Mouse (Mus musculus) gastrocnemius, postnatal 4 days (tissue): ENCODE measurements around the gene Zfp985. TPM values are rescaled to one million over a fixed set of nuclear protein-coding genes. Genes with fewer than 3 reads are reported as not detected.
"Not testable (repeated sequence)": the region's sequence is repeated elsewhere in the genome, so short reads cannot be mapped to it uniquely, and the experiment has no call there.

Source experiments
- DNase-seq, 2 experiments: peaks; one replicate each; pipeline ENCODE4 v3.0.0; 2021 to 2022; ENCODE audit warnings: low spot score in 2 of 2, mixed read lengths in 2 of 2
- total RNA-seq, 2 experiments: library from RNA; stranded (reverse); gene quantifications; 2 replicates each; pipeline ENCODE4 v1.2.3; 2021

Gene Zfp985
- total RNA-seq, 2 experiments from 2014 or later = 0.13 TPM; not detected in 1

GRCm38 (mm10) chr4:147603806-147604205 lies 50.7 kb downstream of the Zfp985 start:
- DNase-seq = no peak

- DNase-seq = peak in 1 of 2 experiments; percentile 8
Measured at GRCm38 (mm10) chr4:147605521-147605920, 52.4 kb downstream of the Zfp985 start.

GRCm38 (mm10) chr4:147606511-147606910 lies 53.4 kb downstream of the Zfp985 start:
- DNase-seq = not testable (repeated sequence)

- not testable (repeated sequence) for DNase-seq
Measured at GRCm38 (mm10) chr4:147633818-147634262, 80.8 kb downstream of the Zfp985 start.

Other genes with a start within 250 kb of the Zfp985 start
- gene Zfp988, start 247.6 kb upstream of the Zfp985 start, total RNA-seq = not detected
- not detected for gene Zfp978, start 192.0 kb upstream of the Zfp985 start, total RNA-seq
- gene Zfp982, start 60.9 kb upstream of the Zfp985 start, total RNA-seq = 1 to 10 TPM; 4.6 to 7.0 TPM
- gene Gm16503, start 13.1 kb upstream of the Zfp985 start, total RNA-seq = under 1 TPM; 0.65 to 0.66 TPM
- gene Zfp979, start 89.2 kb downstream of the Zfp985 start, total RNA-seq = 1 to 10 TPM; 1.8 to 2.6 TPM
- gene Zfp534, start 149.3 kb downstream of the Zfp985 start, total RNA-seq = under 1 TPM; 0.10 to 0.22 TPM